Mouse (Mus musculus): ENCODE results near the gene Vwa7. TPM values are rescaled to one million over a fixed set of nuclear protein-coding genes. Genes with fewer than 3 reads are reported as not detected.

The Vwa7 gene
- polyA plus RNA-seq, 1 experiment, result 1.2 TPM

DNA sequence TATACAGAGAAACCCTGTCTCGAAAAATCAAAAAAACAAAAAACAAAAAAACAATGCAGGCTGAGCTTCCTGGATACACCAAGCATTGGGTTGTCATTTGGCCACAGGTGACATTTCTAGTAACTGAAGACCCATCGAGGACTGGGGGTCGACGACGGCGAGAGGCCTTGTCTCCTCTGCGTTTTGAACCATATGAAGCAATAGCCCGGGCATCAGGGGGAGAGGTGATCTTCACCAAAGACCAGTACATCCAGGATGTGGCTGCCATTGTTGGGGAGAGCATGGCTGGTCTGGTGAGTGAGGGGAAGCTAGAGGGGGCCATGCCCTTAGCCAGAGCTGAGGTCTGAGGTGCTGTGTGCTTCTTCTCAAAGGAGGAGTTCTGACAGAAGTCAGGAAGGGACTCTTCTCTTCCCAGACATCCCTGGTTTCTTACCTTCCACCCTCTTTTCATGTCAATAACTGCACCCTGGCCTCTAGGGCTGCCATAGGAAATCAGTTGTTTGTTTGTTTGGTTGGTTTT, 6.2 kb downstream of the Vwa7 start:
- no peak overlapping the region for H3K4me3 ChIP-seq (replicated peaks; ENCODE audit: control insufficient read depth, low read depth, low read length)
- TF ChIP-seq CTCF (IDR thresholded peaks at IDR 0.05; ENCODE audit: control insufficient read depth, insufficient read depth, low read length) (no peak), POLR2A (IDR thresholded peaks at IDR 0.05; ENCODE audit: borderline replicate concordance, control insufficient read depth, low read depth, low read length) (no peak)
- H3K27ac ChIP-seq (ENCODE audit: control insufficient read depth, insufficient read depth, low read depth, low read length, poor library complexity), result no peak overlapping the region
- WGBS, result 86% methylated on average over 8 of the region's 8 CpGs
- H3K4me1 ChIP-seq (ENCODE audit: control insufficient read depth, insufficient read depth, low read length), result peaks cover 2% of the 10 kb centered on the region

DNA sequence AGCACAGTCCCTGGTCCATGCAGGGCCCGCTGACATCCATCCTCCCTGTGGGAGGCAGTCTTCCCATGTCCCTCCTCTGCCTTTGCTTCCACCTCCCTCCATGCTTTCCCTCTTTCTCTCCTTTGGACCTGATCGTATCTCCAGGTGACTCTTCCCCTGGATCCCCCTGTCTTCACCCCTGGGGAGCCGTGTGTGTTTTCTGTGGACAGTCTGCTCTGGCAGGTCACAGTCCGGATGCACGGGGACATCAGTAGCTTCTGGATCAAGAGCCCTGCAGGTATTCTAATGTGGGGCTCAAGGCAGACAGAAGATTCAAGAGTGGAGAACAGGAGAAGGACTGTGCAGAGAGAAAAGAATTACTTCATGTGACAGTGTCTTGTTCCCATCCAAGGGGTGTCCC, 6.8 kb downstream of the Vwa7 start:
- WGBS, result 85% methylated on average over 5 of the region's 5 CpGs
- Histone ChIP-seq H3K4me1 (ENCODE audit: control insufficient read depth, insufficient read depth, low read length) (peaks cover 2% of the 10 kb centered on the region), H3K27ac (ENCODE audit: control insufficient read depth, insufficient read depth, low read depth, low read length, poor library complexity) (no peak overlapping the region)

DNA sequence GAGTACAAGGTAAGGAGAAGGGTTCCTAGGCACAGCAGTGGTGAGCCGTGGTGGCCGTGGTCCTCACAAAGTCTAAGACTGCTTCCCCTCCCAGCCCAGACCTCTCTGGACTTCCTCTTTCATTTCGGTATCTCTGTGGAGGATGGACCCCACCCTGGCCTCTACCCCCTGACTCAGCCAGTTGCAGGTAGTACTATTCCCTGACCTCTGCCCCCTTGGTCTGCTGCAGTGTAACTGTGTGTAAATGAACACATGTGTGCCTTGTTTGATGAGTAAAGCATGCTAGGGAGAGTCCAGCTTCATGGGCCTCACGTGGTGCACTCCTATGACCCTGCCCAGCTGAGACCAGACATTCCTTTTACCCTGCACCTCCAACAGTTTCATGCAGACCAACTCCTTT, 7.4 kb downstream of the Vwa7 start:
- no peak for TF ChIP-seq CTCF (IDR thresholded peaks at IDR 0.05; ENCODE audit: control insufficient read depth, insufficient read depth, low read length)
- no peak for TF ChIP-seq POLR2A (IDR thresholded peaks at IDR 0.05; ENCODE audit: borderline replicate concordance, control insufficient read depth, low read depth, low read length)
- WGBS, result 17% methylated on average over 4 of the region's 4 CpGs
- Histone ChIP-seq H3K27ac (ENCODE audit: control insufficient read depth, insufficient read depth, low read depth, low read length, poor library complexity) (no peak overlapping the region), H3K4me3 (replicated peaks; ENCODE audit: control insufficient read depth, low read depth, low read length) (peak overlapping the region; percentile 14), H3K4me1 (ENCODE audit: control insufficient read depth, insufficient read depth, low read length) (peaks cover 2% of the 10 kb centered on the region)

More for the DNA sequence above, 6.8 kb downstream of the Vwa7 start:
- no peak overlapping the region for H3K4me3 ChIP-seq (replicated peaks; ENCODE audit: control insufficient read depth, low read depth, low read length)
- TF ChIP-seq CTCF (IDR thresholded peaks at IDR 0.05; ENCODE audit: control insufficient read depth, insufficient read depth, low read length) (no peak), POLR2A (IDR thresholded peaks at IDR 0.05; ENCODE audit: borderline replicate concordance, control insufficient read depth, low read depth, low read length) (no peak)

DNA sequence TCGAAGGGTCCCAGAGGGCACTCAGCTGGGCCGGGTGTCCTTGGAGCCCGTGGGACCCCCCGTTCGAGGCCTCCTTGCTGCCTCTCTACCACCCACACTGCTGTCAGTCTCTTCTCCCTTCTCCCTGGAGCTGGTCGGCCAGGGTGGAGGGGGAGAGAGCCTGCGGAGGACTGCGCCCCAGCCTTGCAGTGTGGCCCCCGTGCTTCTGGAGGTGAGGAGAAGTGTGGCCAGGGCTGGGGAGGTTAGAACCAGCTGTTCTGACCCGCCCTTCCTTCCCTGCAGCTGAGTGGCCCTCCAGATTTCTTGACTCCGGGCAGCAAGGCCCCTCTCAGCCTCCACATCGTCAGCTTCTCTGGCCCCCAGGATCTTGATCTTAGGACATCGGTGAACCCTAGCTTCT, 7.9 kb downstream of the Vwa7 start:
- whole genome bisulfite sequencing, result 54% methylated on average over 13 of the region's 13 CpGs
- TF ChIP-seq POLR2A (IDR thresholded peaks at IDR 0.05; ENCODE audit: borderline replicate concordance, control insufficient read depth, low read depth, low read length) (no peak), CTCF (IDR thresholded peaks at IDR 0.05; ENCODE audit: control insufficient read depth, insufficient read depth, low read length) (no peak)
- no peak overlapping the region; the same call in 1 of the 2 replicates for H3K27ac ChIP-seq (ENCODE audit: control insufficient read depth, insufficient read depth, low read depth, low read length, poor library complexity)

DNA sequence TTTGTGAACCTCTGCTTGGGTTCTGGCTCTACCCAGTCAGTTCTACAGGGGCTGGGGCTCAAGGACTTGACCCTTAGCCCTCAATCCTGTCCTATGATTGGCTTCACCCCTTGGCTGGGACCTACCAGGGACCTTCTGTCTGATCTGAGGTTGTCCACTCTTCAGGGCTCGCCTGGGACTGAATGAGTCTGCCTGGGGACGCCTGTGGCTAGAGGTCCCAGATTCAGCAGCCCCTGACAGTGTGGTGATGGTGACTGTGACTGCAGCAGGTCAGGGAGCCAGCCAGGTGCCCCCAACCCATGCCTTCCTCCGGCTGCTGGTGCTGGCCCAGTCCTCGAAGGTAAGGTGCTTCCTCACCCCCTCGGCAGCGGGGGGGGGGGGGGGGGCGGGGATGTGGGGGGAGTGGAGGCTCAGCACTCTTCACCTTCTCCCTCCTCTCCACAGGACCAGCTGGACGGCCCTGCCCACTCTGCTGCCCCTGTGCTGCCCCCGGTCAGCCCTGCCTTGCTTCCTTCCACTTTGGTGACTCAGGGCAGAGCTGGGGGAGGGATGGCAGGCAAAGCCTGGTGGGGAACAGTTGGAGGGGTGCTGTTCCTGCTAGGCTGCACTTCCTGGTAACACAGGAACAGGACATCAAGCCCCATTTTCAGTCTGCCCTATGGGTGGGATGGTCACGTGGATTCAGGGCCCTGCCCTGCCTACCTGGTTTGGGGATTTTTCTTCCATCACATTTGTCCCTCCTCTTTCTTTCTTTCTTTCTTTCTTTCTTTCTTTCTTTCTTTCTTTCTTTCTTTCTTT, 8.5 kb downstream of the Vwa7 start:
- WGBS, result 28% methylated on average over 10 of the region's 10 CpGs
- no peak overlapping the region; the same call in 1 of the 2 replicates for H3K27ac ChIP-seq (ENCODE audit: control insufficient read depth, insufficient read depth, low read depth, low read length, poor library complexity)
- TF ChIP-seq POLR2A (IDR thresholded peaks at IDR 0.05; ENCODE audit: borderline replicate concordance, control insufficient read depth, low read depth, low read length) (no peak), CTCF (IDR thresholded peaks at IDR 0.05; ENCODE audit: control insufficient read depth, insufficient read depth, low read length) (no peak)
- H3K4me3 ChIP-seq (replicated peaks; ENCODE audit: control insufficient read depth, low read depth, low read length), result no peak overlapping the region
- peaks cover 4% of the 10 kb centered on the region for H3K4me1 ChIP-seq (ENCODE audit: control insufficient read depth, insufficient read depth, low read length)

More for the DNA sequence above, 7.9 kb downstream of the Vwa7 start:
- Histone ChIP-seq H3K4me3 (replicated peaks; ENCODE audit: control insufficient read depth, low read depth, low read length) (no peak overlapping the region), H3K4me1 (ENCODE audit: control insufficient read depth, insufficient read depth, low read length) (peaks cover 3% of the 10 kb centered on the region)

DNA sequence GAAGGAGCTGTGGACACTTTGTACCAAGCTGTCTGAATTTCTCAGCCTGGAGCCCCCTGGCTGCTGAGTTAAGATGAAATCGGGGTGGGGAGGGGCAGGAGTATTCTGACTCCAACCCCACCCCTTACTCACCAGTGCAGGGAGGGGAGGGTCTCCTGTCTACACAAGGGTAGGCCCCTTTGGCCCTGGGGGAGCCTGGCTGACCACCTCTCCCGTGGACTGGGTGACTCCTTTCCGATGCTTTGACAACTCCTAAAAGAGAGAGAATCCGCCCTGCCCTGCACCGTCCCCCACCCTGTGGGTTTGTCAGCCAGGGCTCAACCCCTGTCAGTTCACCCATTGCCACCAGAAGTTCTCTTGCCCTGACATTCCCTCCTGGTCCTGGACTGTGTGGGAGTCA, 9.8 kb downstream of the Vwa7 start:
- WGBS, result 83% methylated on average over 5 of the region's 5 CpGs
- Histone ChIP-seq H3K4me1 (ENCODE audit: control insufficient read depth, insufficient read depth, low read length) (peaks cover 5% of the 10 kb centered on the region), H3K4me3 (replicated peaks; ENCODE audit: control insufficient read depth, low read depth, low read length) (no peak overlapping the region), H3K27ac (ENCODE audit: control insufficient read depth, insufficient read depth, low read depth, low read length, poor library complexity) (no peak overlapping the region)
- TF ChIP-seq CTCF (IDR thresholded peaks at IDR 0.05; ENCODE audit: control insufficient read depth, insufficient read depth, low read length), result no peak
- TF ChIP-seq POLR2A (IDR thresholded peaks at IDR 0.05; ENCODE audit: borderline replicate concordance, control insufficient read depth, low read depth, low read length), result no peak

DNA sequence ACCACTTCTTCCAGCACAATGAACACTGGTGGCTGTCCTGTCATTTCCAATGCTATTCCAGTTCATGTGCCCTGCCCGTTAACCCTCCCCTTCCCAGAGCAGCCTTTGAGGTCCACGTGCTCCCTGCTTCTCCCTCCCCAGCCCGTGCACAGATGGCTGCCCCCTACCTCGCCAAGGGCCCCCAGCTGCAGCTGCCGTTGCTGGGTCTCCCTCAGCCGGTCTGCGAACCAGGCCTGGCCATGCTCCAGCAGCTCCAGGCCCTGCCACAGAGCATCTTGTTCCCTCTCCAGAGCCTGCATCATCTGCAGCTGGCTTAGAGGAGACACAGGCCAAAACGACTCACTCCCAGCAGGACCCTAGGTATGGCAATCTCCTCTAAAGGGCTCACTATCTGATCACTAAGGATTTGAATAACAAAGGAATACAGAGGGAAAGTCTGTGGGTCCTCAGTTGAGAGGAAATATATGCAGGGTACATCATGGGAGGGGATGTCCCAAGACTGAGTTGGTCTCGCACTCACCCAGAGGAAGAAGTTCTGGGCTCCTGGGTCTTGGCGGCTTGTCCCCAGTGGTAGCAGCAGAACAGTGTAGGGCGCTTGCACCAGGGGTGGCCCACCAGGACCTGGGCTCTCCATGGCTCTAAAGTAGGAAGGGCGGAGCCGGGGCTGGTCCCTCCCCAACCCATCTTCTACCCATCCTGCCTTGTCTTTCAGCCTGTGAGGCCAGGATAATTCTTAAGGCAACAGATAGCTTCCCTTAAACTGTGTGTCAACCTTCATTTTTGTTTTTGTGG, 11.1 kb downstream of the Vwa7 start, which contains the start of gene Sapcd1:
Gene Sapcd1, minus strand, starts transcription at position 740 of the 792 bp plus-strand sequence.
- 39% methylated on average over 13 of the region's 13 CpGs for WGBS
- Histone ChIP-seq H3K4me1 (ENCODE audit: control insufficient read depth, insufficient read depth, low read length) (peaks cover 9% of the 10 kb centered on the region), H3K4me3 (replicated peaks; ENCODE audit: control insufficient read depth, low read depth, low read length) (no peak within 1 kb of the TSS), H3K27ac (ENCODE audit: control insufficient read depth, insufficient read depth, low read depth, low read length, poor library complexity) (peak within 1 kb of the TSS; percentile 21)
- TF ChIP-seq CTCF (IDR thresholded peaks at IDR 0.05; ENCODE audit: control insufficient read depth, insufficient read depth, low read length) (no peak), POLR2A (IDR thresholded peaks at IDR 0.05; ENCODE audit: borderline replicate concordance, control insufficient read depth, low read depth, low read length) (no peak; the same call in 1 of the 2 replicates)

DNA sequence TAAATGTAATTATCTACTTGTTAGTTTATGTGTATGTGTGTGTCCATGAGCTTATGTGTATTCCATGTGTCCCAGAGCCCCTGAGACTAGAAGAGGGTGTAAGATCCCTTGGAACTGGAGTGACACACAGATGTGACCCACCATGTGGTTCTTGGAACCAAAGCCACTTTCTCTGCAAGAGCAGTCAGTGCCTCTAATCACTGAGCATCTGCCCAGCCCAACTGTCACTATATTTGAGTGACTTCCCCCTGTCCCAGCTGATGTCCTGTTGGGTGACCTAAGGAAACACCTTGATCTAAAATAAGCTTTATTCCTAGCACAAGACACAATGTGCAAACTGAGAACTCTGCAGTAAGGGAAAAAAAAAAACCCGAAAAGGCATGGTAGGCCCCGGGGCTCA, 11.9 kb downstream of the Vwa7 start:
- Histone ChIP-seq H3K4me3 (replicated peaks; ENCODE audit: control insufficient read depth, low read depth, low read length) (no peak overlapping the region), H3K4me1 (ENCODE audit: control insufficient read depth, insufficient read depth, low read length) (peaks cover 9% of the 10 kb centered on the region), H3K27ac (ENCODE audit: control insufficient read depth, insufficient read depth, low read depth, low read length, poor library complexity) (no peak overlapping the region)
- 53% methylated on average over 2 of the region's 2 CpGs for WGBS
- TF ChIP-seq CTCF (IDR thresholded peaks at IDR 0.05; ENCODE audit: control insufficient read depth, insufficient read depth, low read length) (no peak), POLR2A (IDR thresholded peaks at IDR 0.05; ENCODE audit: borderline replicate concordance, control insufficient read depth, low read depth, low read length) (no peak)

All from bone marrow, adult 2 months (tissue).